Mouse (Mus musculus): ENCODE data around the gene Zbtb6. TPM values are rescaled to one million over a fixed set of nuclear protein-coding genes. Genes with fewer than 3 reads are reported as not detected.

The Zbtb6 gene
- total RNA-seq (2014; rRNA removed; ENCODE audit: low replicate concordance) (7.4 and 9.4 TPM in 2 replicates), polyA plus RNA-seq (2015; fragmentation: Nextera tagmentation; extraction: Ambion mirVana) (2.1 and 2.3 TPM in 2 replicates)

DNA sequence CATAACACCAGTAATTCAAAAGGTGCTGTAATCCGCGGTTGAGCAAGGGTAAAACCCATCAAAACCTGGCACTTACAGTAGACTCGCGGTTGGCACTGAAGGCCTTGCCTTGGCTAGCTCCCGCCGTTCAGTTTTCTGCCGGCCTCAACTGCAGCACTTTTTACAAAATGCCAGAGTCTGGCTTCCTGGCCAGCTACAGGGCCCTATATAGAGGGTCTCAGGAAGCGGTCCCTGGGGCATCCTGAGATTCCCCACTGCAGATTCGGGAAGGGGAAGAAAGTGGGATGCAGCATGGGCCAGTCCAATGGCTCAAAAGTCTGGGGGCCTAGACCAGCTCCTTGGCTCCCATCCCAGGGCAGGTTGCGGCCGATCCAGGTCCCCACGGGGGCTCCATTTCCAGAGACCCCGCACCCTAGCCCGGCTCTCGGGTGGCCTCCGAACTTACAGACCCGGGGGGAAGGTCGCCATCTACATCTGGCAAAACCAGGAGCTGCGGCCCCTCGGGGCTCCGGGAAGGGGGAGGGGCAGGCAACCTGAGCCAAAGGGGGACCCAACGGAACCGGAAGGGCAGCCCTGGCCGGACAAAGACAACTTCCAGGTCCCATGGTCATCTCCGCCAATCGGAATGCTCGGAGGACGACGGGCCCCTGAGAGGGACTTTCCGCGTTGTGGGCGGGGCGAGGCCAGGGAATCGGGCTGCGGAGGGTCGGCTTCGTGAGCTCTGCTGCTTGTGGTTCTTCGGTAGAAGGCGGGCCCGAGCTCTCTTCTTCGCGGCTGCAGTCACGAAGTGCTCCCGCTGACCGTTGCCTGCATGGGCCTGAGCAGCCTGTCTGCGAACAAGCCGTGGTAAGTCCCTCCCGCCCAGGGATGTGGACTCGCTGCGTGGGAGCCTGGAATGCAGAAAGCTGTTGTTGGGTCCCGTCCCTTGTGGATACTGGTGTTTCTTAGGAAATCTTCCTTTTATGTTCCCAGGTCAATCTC is at the start of gene Zbtb6, which contains the start of the genes Zbtb26 and Rabgap1:
Gene Zbtb6 (minus strand): TSS at position 561 of the 981 bp plus-strand sequence.
Gene Zbtb26 (minus strand): TSS at position 525 of the 981 bp plus-strand sequence.
Gene Rabgap1 (plus strand): TSS at position 669 of the 981 bp plus-strand sequence.
- under 1% methylated on average over 51 of the region's 51 CpGs for WGBS

DNA sequence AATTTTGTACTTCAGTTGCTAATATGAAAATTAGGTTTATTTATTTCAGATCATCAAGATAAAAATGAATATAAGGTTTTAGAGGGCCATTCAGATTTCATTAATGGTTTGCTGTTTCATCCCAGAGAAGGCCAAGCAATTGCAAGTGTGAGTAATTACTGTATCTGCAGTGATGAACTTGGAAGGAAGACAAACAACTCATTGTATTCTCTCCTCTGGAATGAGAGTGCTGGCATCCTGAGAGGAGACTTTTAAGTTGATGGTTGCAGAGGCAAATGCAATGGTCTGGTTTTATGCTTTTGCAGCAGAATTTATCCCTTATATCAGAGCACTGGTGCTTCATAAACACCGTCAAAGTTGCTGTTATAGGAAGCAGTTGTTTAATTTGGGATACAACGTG is 46.0 kb upstream of the Zbtb6 start:
- DNase-seq (ENCODE audit: low spot score) (no peak), ATAC-seq (ENCODE audit: insufficient read depth, low read depth) (no peak)
- peaks cover 66% of the 10 kb centered on the region for H3K36me3 ChIP-seq (replicated peaks; ENCODE audit: control insufficient read depth, insufficient read depth, low read length)
- no peak for TF ChIP-seq EP300 (IDR thresholded peaks at IDR 0.05; ENCODE audit: low read depth)
- no peak for TF ChIP-seq CTCF (IDR thresholded peaks at IDR 0.05; ENCODE audit: low read depth)
- no peak overlapping the region for H3K4me3 ChIP-seq (ENCODE audit: low read depth, low read length)
- H3K4me1 ChIP-seq (ENCODE audit: control insufficient read depth, insufficient read depth): no peaks in the 10 kb centered on the region
- H3K4me2 ChIP-seq (ENCODE audit: low read depth, low read length): no peak overlapping the region
- 92% methylated on average over 2 of the region's 2 CpGs for WGBS
- H3K27me3 ChIP-seq (ENCODE audit: control insufficient read depth, insufficient read depth, low read length): no peaks in the 10 kb centered on the region
- H3K9ac ChIP-seq (replicated peaks; ENCODE audit: low read depth, low read length): no peak overlapping the region
- H3K27ac ChIP-seq (ENCODE audit: low read depth): no peak overlapping the region
- no peaks in the 10 kb centered on the region for H3K9me3 ChIP-seq (replicated peaks; ENCODE audit: control insufficient read depth, low read length)

More for the DNA sequence above, at the start of gene Zbtb6, which contains the start of the genes Zbtb26 and Rabgap1:
- Histone ChIP-seq H3K27me3 (ENCODE audit: control insufficient read depth, insufficient read depth, low read length) (no peaks in the 10 kb centered on the region), H3K4me2 (ENCODE audit: low read depth, low read length) (peak within 1 kb of the TSS; percentile 82), H3K4me1 (ENCODE audit: control insufficient read depth, insufficient read depth) (peaks cover 10% of the 10 kb centered on the region), H3K9me3 (replicated peaks; ENCODE audit: control insufficient read depth, low read length) (no peaks in the 10 kb centered on the region), H3K27ac (ENCODE audit: low read depth) (peak within 1 kb of the TSS; percentile 93), H3K36me3 (replicated peaks; ENCODE audit: control insufficient read depth, insufficient read depth, low read length) (no peaks in the 10 kb centered on the region), H3K9ac (replicated peaks; ENCODE audit: low read depth, low read length) (peak within 1 kb of the TSS; percentile 75), H3K4me3 (ENCODE audit: low read depth, low read length) (peak within 1 kb of the TSS; percentile 65)
- DNase-seq (ENCODE audit: low spot score): peak; percentile 94
- no peak for TF ChIP-seq CTCF (IDR thresholded peaks at IDR 0.05; ENCODE audit: low read depth)
- TF ChIP-seq EP300 (IDR thresholded peaks at IDR 0.05; ENCODE audit: low read depth): peak; percentile 89
- ATAC-seq (ENCODE audit: insufficient read depth, low read depth): peak; percentile 99

DNA sequence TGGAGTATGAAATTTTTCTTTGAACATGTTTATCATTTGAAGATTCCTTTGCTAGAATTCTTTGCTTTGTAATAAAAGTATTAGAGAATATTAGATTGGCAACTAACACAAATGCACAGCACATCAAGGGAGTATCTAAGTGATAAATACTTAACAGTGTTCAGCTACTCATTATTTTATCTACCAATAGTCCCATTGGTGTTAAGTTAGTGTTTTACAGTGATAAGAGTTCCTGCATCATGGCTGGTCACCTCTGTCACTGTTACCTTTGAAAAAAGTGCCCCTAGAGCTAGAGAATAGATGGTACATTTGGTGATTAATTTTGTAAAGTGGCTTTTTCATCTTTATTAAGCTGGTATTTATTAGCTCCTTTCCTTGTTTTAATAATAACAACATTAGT is 43.4 kb upstream of the Zbtb6 start:
- DNase-seq (ENCODE audit: low spot score): no peak
- peaks cover 54% of the 10 kb centered on the region for H3K36me3 ChIP-seq (replicated peaks; ENCODE audit: control insufficient read depth, insufficient read depth, low read length)

DNA sequence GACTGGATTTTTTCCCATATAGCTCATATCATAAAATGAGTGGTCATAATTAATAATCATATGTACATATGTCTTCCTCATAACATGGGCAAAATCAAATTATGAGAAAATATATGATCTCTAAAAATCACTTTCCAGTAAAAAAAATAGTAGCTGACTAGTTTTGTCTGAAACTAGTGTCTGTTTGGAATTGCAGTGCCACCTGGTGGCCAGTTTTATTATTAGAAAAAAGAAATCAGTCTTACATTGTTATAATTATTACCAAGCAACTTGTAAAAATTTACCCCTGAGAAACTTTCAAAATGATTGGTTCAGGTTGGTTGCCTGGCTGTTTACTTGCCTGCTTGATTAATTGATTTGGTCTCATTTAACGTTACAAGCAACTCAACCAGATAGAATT is 42.4 kb upstream of the Zbtb6 start:
- H3K36me3 ChIP-seq (replicated peaks; ENCODE audit: control insufficient read depth, insufficient read depth, low read length): peaks cover 47% of the 10 kb centered on the region
- no peak for ATAC-seq (ENCODE audit: insufficient read depth, low read depth)
- no peak overlapping the region for H3K4me2 ChIP-seq (ENCODE audit: low read depth, low read length)
- H3K27me3 ChIP-seq (ENCODE audit: control insufficient read depth, insufficient read depth, low read length): no peaks in the 10 kb centered on the region
- no peak overlapping the region for H3K27ac ChIP-seq (ENCODE audit: low read depth)
- no peaks in the 10 kb centered on the region for H3K4me1 ChIP-seq (ENCODE audit: control insufficient read depth, insufficient read depth)
- TF ChIP-seq EP300 (IDR thresholded peaks at IDR 0.05; ENCODE audit: low read depth) (no peak), CTCF (IDR thresholded peaks at IDR 0.05; ENCODE audit: low read depth) (peak; percentile 49)
- H3K4me3 ChIP-seq (ENCODE audit: low read depth, low read length): no peak overlapping the region
- DNase-seq (ENCODE audit: low spot score): peak; percentile 38
- WGBS: 72% methylated on average over 1 of the region's 1 CpGs
- no peak overlapping the region for H3K9ac ChIP-seq (replicated peaks; ENCODE audit: low read depth, low read length)
- no peaks in the 10 kb centered on the region for H3K9me3 ChIP-seq (replicated peaks; ENCODE audit: control insufficient read depth, low read length)

More for the DNA sequence above, 43.4 kb upstream of the Zbtb6 start:
- Histone ChIP-seq H3K9ac (replicated peaks; ENCODE audit: low read depth, low read length) (no peak overlapping the region), H3K27me3 (ENCODE audit: control insufficient read depth, insufficient read depth, low read length) (no peaks in the 10 kb centered on the region), H3K27ac (ENCODE audit: low read depth) (no peak overlapping the region), H3K4me1 (ENCODE audit: control insufficient read depth, insufficient read depth) (no peaks in the 10 kb centered on the region), H3K4me2 (ENCODE audit: low read depth, low read length) (no peak overlapping the region), H3K9me3 (replicated peaks; ENCODE audit: control insufficient read depth, low read length) (no peaks in the 10 kb centered on the region), H3K4me3 (ENCODE audit: low read depth, low read length) (no peak overlapping the region)
- no peak for ATAC-seq (ENCODE audit: insufficient read depth, low read depth)
- TF ChIP-seq EP300 (IDR thresholded peaks at IDR 0.05; ENCODE audit: low read depth): no peak

DNA sequence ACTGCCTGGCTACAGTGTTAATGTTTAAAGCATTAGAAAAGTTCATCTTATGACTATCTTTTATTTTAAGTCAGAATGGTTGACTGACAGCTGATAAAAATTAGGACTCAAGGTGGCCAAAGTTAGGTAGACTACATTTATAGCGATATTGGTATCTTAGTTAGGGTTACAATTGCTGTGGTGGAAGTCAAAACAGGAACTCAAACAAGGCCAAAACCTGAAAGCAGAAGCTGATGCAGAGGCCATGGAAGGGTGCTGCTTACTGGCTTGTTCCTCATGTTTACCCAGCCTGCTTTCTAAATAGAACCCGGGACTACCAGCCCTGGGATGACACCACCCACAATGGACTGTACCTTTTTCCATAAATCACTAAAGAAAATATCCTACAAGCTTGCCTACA is 41.2 kb upstream of the Zbtb6 start:
- no peak for DNase-seq (ENCODE audit: low spot score)
- 84% methylated on average over 2 of the region's 2 CpGs for WGBS
- no peaks in the 10 kb centered on the region for H3K9me3 ChIP-seq (replicated peaks; ENCODE audit: control insufficient read depth, low read length)
- no peaks in the 10 kb centered on the region for H3K27me3 ChIP-seq (ENCODE audit: control insufficient read depth, insufficient read depth, low read length)
- no peak for TF ChIP-seq CTCF (IDR thresholded peaks at IDR 0.05; ENCODE audit: low read depth)
- TF ChIP-seq EP300 (IDR thresholded peaks at IDR 0.05; ENCODE audit: low read depth): no peak
- H3K4me1 ChIP-seq (ENCODE audit: control insufficient read depth, insufficient read depth): no peaks in the 10 kb centered on the region
- peaks cover 35% of the 10 kb centered on the region for H3K36me3 ChIP-seq (replicated peaks; ENCODE audit: control insufficient read depth, insufficient read depth, low read length)
- no peak for ATAC-seq (ENCODE audit: insufficient read depth, low read depth)
- no peak overlapping the region for H3K27ac ChIP-seq (ENCODE audit: low read depth)
- H3K9ac ChIP-seq (replicated peaks; ENCODE audit: low read depth, low read length): no peak overlapping the region
- no peak overlapping the region for H3K4me2 ChIP-seq (ENCODE audit: low read depth, low read length)
- H3K4me3 ChIP-seq (ENCODE audit: low read depth, low read length): no peak overlapping the region
